Mouse (Mus musculus): Measurements from ENCODE around the gene Ddost.

DNA sequence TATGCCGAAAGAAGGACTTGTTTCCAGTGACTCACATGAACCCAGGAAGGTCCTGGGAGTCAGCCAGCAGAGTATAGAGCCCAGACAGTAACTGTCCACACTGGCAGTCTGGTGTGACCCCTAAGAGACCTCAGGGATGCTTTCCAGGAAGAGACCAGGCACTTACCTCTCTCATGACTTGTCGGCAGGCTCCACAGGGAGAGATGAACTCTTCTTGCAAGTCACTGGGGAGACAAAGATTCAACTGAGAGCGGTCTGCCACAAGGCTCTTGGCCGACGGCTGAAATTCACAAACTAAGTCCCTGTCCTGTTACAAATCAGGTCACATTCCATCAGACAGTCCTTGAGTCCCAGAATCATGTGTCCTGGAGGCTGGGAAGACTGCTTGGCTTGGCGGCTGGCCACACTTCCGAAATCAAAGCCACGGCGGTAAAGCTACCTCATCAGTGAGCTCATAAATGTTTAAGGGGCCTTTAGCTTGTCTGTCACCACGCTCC lies 38.9 kb downstream of the Ddost start:
- TF ChIP-seq HCFC1 (IDR thresholded peaks at IDR 0.05; ENCODE audit: borderline replicate concordance, insufficient read depth, low read length) = no peak
- TF ChIP-seq ZNF384 (IDR thresholded peaks at IDR 0.05; ENCODE audit: low read depth, low read length) = no peak
